Mouse (Mus musculus) forebrain, embryonic 11.5 days (tissue): ENCODE data around the gene Prdm2. TPM values are rescaled to one million over a fixed set of nuclear protein-coding genes. Genes with fewer than 3 reads are reported as not detected.

Experiments used
- ATAC-seq: fragments of 200-750 bp; cut with Nextera tagmentation; replicated peaks from 2 replicates; pipeline ENCODE4 v1.8.0; 2017; ENCODE audit warnings: moderate TSS enrichment; ENCODE audit not compliant: low FRiP score
- DNase-seq: peaks from one replicate; pipeline ENCODE4 v3.0.0-alpha.2; 2017; ENCODE audit warnings: low spot score
- H3K27ac ChIP-seq: fragments of 300-500 bp; sonication (generic); 2 replicates; pipeline ENCODE4 v1.5.1; 2014; ENCODE audit warnings: low read depth, low read length
- H3K27me3 ChIP-seq: fragments of 300-500 bp; sonication (generic); 2 replicates; pipeline ENCODE4 v1.6.1; 2014; ENCODE audit warnings: mild to moderate bottlenecking, low read length, mixed read lengths; ENCODE audit not compliant: control insufficient read depth, insufficient read depth
- H3K36me3 ChIP-seq: fragments of 300-500 bp; sonication (generic); 2 replicates; pipeline ENCODE4 v1.6.1; 2014; ENCODE audit warnings: mild to moderate bottlenecking, low read length, moderate library complexity, mixed read lengths; ENCODE audit not compliant: control insufficient read depth, insufficient read depth
- H3K4me1 ChIP-seq: fragments of 300-500 bp; sonication (generic); replicated peaks from 2 replicates; pipeline ENCODE4 v1.6.1; 2014; ENCODE audit warnings: low read length, mixed read lengths; ENCODE audit not compliant: control insufficient read depth, insufficient read depth
- H3K4me2 ChIP-seq: fragments of 300-500 bp; sonication (generic); 2 replicates; pipeline ENCODE4 v1.6.1; 2014; ENCODE audit warnings: low read depth, mild to moderate bottlenecking, low read length, moderate library complexity, mixed read lengths; ENCODE audit not compliant: severe bottlenecking
- H3K4me3 ChIP-seq: fragments of 300-500 bp; sonication (generic); 2 replicates; pipeline ENCODE4 v1.5.1; 2014; ENCODE audit warnings: low read depth, low read length
- H3K9ac ChIP-seq: fragments of 300-500 bp; sonication (generic); 2 replicates; pipeline ENCODE4 v1.6.1; 2014; ENCODE audit warnings: low read length
- H3K9me3 ChIP-seq: fragments of 300-500 bp; sonication (generic); 2 replicates; pipeline ENCODE4 v1.6.1; 2016; ENCODE audit warnings: low read length, mixed read lengths; ENCODE audit not compliant: control insufficient read depth
- WGBS: fragments of 180-500 bp; shearing (Covaris S2); extraction: QIAGEN DNeasy Blood & Tissue Kit; methylation state at CpG from one replicate; pipeline ENCODE4 v1.1.7; 2014; 5-methylcytosine and 5-hydroxymethylcytosine counted together
- polyA plus RNA-seq: library from polyadenylated mRNA; unstranded; fragments of >200 nt; fragmentation: Nextera tagmentation; extraction: Ambion mirVana; gene quantifications from 2 replicates; pipeline ENCODE4 v1.2.1, GENCODE M21; 2014

The Prdm2 gene
- polyA plus RNA-seq, 1 experiment from 2014 or later: 17.8 TPM

DNA sequence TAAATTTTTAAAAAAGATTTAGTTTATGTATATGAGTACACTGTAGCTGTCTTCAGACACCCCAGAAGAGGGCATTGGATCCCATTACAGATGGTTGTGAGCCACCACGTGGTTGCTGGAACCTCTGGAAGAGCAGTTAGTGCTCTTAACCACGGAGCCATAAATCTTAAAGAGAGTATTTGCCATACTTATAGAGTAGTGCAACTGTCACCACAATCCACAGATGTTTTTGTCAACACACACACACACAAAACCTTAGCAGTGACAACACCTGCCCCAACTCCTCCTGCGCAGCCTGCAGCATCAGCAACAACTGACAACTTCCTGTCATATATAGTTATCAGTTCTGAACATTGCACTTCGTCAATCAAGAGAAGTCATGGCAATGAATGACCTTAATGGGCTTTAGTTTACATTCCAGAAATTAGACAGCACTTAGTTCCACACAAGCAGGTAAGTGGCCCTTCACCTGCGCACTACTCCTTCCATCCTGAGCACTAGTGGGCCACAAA lies 14.9 kb downstream of the Prdm2 start:
- ATAC-seq: no peak
- WGBS: 90% methylated on average over 5 of the region's 5 CpGs

DNA sequence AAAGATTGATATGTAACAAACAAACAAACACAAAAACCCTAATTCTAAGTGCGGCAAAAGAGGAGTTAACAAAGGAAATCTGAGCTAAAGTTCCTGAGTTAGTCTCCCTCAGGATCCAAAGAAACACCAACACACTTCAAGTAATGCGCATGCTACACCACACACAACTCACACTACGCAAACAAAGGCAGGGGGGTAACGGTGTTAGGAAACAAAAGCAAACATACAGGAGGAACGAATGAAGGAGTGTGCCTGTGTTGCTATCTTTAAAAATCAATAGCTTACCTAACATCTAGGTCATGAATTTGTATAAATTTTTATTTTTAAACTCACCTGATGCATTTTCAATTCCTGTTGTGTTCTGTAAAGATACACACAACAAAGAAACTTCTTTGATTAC lies 18.5 kb downstream of the Prdm2 start:
- 82% methylated on average over 5 of the region's 5 CpGs for WGBS
- H3K36me3 ChIP-seq: no peaks in the 10 kb centered on the region
- H3K4me2 ChIP-seq: no peak overlapping the region
- H3K4me3 ChIP-seq: no peak overlapping the region
- no peaks in the 10 kb centered on the region for H3K27me3 ChIP-seq
- H3K27ac ChIP-seq: no peak overlapping the region
- 0 out of 2 replicates have a peak, but pooled peaks cover 2% of the 10 kb centered on the region for H3K4me1 ChIP-seq
- no peak overlapping the region for H3K9ac ChIP-seq
- no peaks in the 10 kb centered on the region for H3K9me3 ChIP-seq
- no peak for DNase-seq
- no peak for ATAC-seq

More for the DNA sequence above, 14.9 kb downstream of the Prdm2 start:
- no peak for DNase-seq
- H3K27ac ChIP-seq: no peak overlapping the region
- no peak overlapping the region for H3K4me3 ChIP-seq
- no peaks in the 10 kb centered on the region for H3K36me3 ChIP-seq
- H3K9ac ChIP-seq: no peak overlapping the region
- H3K9me3 ChIP-seq: no peaks in the 10 kb centered on the region
- no peaks in the 10 kb centered on the region for H3K27me3 ChIP-seq
- H3K4me2 ChIP-seq: no peak overlapping the region
- H3K4me1 ChIP-seq: no peaks in the 10 kb centered on the region

DNA sequence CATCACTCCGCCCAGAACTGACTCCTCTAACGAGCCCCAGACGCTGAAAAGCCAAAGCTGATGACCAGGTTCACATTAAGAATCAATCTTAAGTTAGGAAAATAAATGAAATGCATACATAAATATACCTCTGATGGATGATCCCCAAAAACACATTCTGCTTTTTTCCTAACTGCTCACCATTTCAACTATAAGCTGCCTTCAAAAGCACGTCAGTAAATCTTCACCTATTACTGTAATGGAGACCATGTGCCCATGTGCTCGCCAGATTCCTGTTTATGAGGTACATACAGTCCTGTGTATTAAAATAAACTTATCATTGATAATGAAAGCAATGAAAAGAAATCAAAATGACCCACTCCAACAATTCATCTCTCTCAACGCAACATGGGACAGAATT lies 19.6 kb downstream of the Prdm2 start:
- H3K4me3 ChIP-seq: no peak overlapping the region
- DNase-seq (no peak), ATAC-seq (no peak)
- H3K27ac ChIP-seq: no peak overlapping the region
- H3K4me2 ChIP-seq: no peak overlapping the region
- no peaks in the 10 kb centered on the region for H3K36me3 ChIP-seq
- 0 out of 2 replicates have a peak, but pooled peaks cover 2% of the 10 kb centered on the region for H3K4me1 ChIP-seq
- H3K9me3 ChIP-seq: no peaks in the 10 kb centered on the region
- 64% methylated on average over 6 of the region's 6 CpGs for WGBS
- no peak overlapping the region for H3K9ac ChIP-seq
- H3K27me3 ChIP-seq: no peaks in the 10 kb centered on the region

DNA sequence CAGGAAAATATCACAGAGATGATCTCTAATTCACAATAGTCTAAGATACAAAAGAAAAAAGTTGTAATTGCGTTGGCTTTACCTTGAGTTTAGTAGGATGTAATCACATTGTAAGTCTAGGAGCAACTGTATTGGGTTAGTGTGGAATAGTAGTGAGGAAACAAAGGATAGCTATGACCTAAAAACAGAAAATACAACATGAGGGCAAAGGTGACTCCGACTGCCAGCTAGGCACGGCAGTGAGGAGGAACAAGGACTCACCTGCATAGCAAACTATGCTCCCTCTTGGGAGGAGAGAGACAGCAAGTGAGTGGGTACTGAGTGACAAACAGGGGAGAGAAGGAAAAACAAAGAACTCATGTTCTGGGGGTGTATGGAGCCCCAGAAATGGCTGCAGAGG lies 21.0 kb downstream of the Prdm2 start:
- ATAC-seq (no peak), DNase-seq (no peak)
- no peaks in the 10 kb centered on the region for H3K27me3 ChIP-seq
- no peak overlapping the region for H3K27ac ChIP-seq
- no peaks in the 10 kb centered on the region for H3K36me3 ChIP-seq
- no peak overlapping the region for H3K4me3 ChIP-seq
- 91% methylated on average over 3 of the region's 3 CpGs for WGBS
- H3K9me3 ChIP-seq: no peaks in the 10 kb centered on the region
- no peak overlapping the region for H3K9ac ChIP-seq
- no peak overlapping the region for H3K4me2 ChIP-seq
- 0 out of 2 replicates have a peak, but pooled peaks cover 2% of the 10 kb centered on the region for H3K4me1 ChIP-seq

DNA sequence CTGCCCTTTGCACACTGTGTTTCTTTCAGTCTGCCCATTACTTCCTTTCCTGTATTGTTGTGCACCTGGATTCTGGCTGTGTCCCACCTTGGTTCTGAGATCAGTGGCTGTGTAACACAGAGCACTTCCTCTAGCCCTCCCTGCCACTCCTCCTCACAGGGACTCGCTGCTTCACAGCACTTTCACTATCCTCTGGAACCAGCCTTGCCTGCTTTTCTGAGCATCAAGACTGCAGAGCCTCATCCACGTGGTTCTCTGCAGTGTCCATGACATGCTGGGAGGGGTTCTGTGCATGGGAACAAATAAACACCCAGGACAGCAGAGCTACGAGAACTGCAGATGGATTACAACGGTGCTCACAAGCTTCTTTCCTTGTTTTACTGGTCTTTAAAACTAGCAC lies 22.1 kb downstream of the Prdm2 start:
- 73% methylated on average over 4 of the region's 4 CpGs for WGBS
- Histone ChIP-seq H3K27ac (no peak overlapping the region), H3K4me1 (0 out of 2 replicates have a peak, but pooled peaks cover 2% of the 10 kb centered on the region), H3K4me2 (no peak overlapping the region), H3K36me3 (no peaks in the 10 kb centered on the region), H3K27me3 (no peaks in the 10 kb centered on the region), H3K4me3 (no peak overlapping the region), H3K9me3 (no peaks in the 10 kb centered on the region), H3K9ac (no peak overlapping the region)
- ATAC-seq: no peak
- no peak for DNase-seq

DNA sequence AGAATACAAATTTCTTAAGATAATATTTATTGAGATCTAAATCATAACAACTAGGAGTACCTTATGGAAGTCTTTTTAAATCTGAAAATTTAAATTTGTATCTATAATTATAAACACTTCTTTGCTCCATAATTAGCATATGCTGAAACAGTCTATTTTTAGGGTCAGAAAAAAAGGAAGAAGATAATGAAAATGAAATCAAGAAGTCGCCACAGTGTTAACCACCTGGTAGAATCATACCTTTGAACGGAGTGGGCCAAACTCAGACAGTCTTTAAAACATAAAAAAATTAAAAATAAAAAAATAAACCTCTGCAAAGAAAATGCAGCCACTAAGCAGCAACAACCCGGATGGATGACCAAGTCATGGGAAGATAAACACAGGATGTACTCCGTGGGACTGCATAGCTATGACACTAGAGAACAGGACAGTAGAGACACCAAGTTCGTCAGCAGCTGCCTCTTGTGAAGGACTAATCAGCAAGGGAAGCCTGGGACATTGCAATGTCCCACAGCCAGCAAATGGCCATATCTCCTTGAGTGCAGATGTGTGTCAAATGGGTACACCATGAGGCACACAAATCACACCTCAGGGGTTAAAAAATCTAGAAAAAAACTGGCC lies 24.1 kb downstream of the Prdm2 start:
- Histone ChIP-seq H3K27ac (no peak overlapping the region), H3K27me3 (no peaks in the 10 kb centered on the region), H3K4me1 (0 out of 2 replicates have a peak, but pooled peaks cover 2% of the 10 kb centered on the region), H3K9me3 (no peaks in the 10 kb centered on the region), H3K9ac (no peak overlapping the region), H3K4me2 (no peak overlapping the region), H3K36me3 (no peaks in the 10 kb centered on the region), H3K4me3 (no peak overlapping the region)
- no peak for DNase-seq
- ATAC-seq: no peak
- 91% methylated on average over 5 of the region's 5 CpGs for WGBS

DNA sequence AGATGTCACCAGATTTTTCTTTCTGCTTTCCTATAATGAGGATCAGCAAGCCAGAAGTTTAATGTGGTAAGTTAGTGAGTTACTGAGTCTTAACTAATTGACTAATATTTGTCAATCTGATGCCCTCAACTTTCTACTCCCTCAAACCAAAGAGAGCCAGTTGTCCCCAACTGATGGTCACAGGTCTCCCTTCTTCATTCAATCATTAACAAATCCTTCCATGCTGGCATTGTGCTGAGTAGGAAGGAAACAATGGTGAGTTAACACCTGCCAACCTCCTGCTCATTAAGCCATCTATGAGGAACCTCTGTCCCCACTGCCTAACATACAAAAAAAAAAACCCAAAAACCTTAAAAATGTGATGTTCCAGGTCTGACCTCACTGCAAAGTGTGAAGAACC lies 26.7 kb downstream of the Prdm2 start:
- Histone ChIP-seq H3K36me3 (no peaks in the 10 kb centered on the region), H3K4me2 (no peak overlapping the region), H3K9me3 (no peaks in the 10 kb centered on the region), H3K27me3 (no peaks in the 10 kb centered on the region), H3K27ac (no peak overlapping the region), H3K4me1 (0 out of 2 replicates have a peak, but pooled peaks cover 2% of the 10 kb centered on the region), H3K9ac (no peak overlapping the region), H3K4me3 (no peak overlapping the region)
- ATAC-seq: no peak
- DNase-seq: no peak

DNA sequence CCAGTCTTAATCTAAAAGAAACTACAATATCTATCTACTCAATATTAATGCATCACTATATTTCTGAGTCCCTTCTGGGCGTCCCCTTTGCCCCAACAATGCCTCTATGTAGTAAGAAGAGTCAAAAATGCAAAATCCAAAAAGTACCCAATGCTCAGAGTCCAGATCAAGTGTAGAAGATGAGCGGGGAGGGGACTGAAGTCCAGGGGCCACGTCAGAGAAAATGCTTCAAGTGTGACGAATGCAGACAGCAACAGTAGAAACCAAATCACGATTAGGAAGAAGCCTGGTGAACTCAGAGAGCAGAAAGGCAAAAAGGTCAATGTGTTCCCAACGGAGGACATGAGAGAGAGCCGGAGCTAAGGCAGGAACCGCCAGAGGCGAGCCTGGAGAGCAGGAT lies 27.3 kb downstream of the Prdm2 start:
- 89% methylated on average over 9 of the region's 9 CpGs for WGBS
- ATAC-seq: no peak
- Histone ChIP-seq H3K4me3 (no peak overlapping the region), H3K4me1 (no peaks in the 10 kb centered on the region), H3K9me3 (no peaks in the 10 kb centered on the region), H3K4me2 (no peak overlapping the region), H3K9ac (no peak overlapping the region), H3K27me3 (no peaks in the 10 kb centered on the region), H3K27ac (no peak overlapping the region), H3K36me3 (no peaks in the 10 kb centered on the region)
- DNase-seq: no peak

DNA sequence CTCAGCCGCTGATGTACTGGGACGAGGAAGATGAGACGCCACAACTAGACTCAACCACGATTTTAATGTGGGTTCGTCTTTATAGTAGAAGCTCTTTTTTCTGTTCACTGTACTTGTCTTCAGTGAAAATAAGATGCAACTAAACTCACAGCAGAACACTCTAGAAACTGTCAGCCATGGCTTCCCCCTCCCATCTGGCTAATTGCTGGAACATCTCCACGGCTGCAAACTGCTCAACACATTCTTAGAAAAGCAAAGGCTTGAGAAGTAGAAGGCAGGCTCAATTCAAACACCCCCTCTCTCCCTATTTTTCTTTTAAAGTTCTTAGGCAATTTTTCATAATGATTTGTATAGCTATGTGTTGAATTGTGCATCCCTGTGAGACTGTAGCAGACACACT lies 29.7 kb downstream of the Prdm2 start:
- no peak overlapping the region for H3K9ac ChIP-seq
- DNase-seq (no peak), ATAC-seq (no peak)
- H3K27me3 ChIP-seq: no peaks in the 10 kb centered on the region
- 94% methylated on average over 6 of the region's 6 CpGs for WGBS
- no peak overlapping the region for H3K4me3 ChIP-seq
- H3K9me3 ChIP-seq: no peaks in the 10 kb centered on the region
- H3K27ac ChIP-seq: no peak overlapping the region
- H3K4me2 ChIP-seq: no peak overlapping the region
- no peaks in the 10 kb centered on the region for H3K36me3 ChIP-seq
- H3K4me1 ChIP-seq: no peaks in the 10 kb centered on the region
